Mouse (Mus musculus) forebrain, embryonic 16.5 days (tissue): Measurements from ENCODE around the gene Wwox. TPM values are rescaled to one million over a fixed set of nuclear protein-coding genes. Genes with fewer than 3 reads are reported as not detected.

ENCODE experiments used
- ATAC-seq: fragments of 200-750 bp; cut with Nextera tagmentation; 2 replicates; pipeline ENCODE4 v1.8.0; 2017; ENCODE audit warnings: mild to moderate bottlenecking, moderate library complexity
- H3K27ac ChIP-seq: fragments of 300-500 bp; sonication (generic); 2 replicates; pipeline ENCODE4 v1.5.1; 2014; ENCODE audit warnings: low read length, control low read depth
- H3K27me3 ChIP-seq: fragments of 300-500 bp; sonication (generic); replicated peaks from 2 replicates; pipeline ENCODE4 v1.6.1; 2014; ENCODE audit warnings: low read length; ENCODE audit not compliant: control insufficient read depth, insufficient read depth
- H3K36me3 ChIP-seq: fragments of 300-500 bp; sonication (generic); 2 replicates; pipeline ENCODE4 v1.6.1; 2014; ENCODE audit not compliant: control insufficient read depth, insufficient read depth
- H3K4me1 ChIP-seq: fragments of 300-500 bp; sonication (generic); replicated peaks from 2 replicates; pipeline ENCODE4 v1.6.1; 2014; ENCODE audit warnings: low read length; ENCODE audit not compliant: control insufficient read depth, insufficient read depth
- H3K4me2 ChIP-seq: fragments of 300-500 bp; sonication (generic); 2 replicates; pipeline ENCODE4 v1.6.1; 2014; ENCODE audit warnings: mild to moderate bottlenecking, low read length, control low read depth
- H3K4me3 ChIP-seq: fragments of 300-500 bp; sonication (generic); replicated peaks from 2 replicates; pipeline ENCODE4 v1.5.1; 2014; ENCODE audit warnings: mild to moderate bottlenecking, low read length, control low read depth
- H3K9ac ChIP-seq: fragments of 300-500 bp; sonication (generic); replicated peaks from 2 replicates; pipeline ENCODE4 v1.6.1; 2014; ENCODE audit warnings: low read depth, low read length, control low read depth
- H3K9me3 ChIP-seq: fragments of 300-500 bp; sonication (generic); 2 replicates; pipeline ENCODE4 v1.6.1; 2016; ENCODE audit warnings: low read length; ENCODE audit not compliant: control insufficient read depth
- WGBS: fragments of 180-500 bp; shearing (Covaris S2); extraction: QIAGEN DNeasy Blood & Tissue Kit; methylation state at CpG from one replicate; pipeline ENCODE4 v1.1.7; 2014; 5-methylcytosine and 5-hydroxymethylcytosine counted together
- polyA plus RNA-seq: library from polyadenylated mRNA; unstranded; fragments of >200 nt; fragmentation: Nextera tagmentation; extraction: Ambion mirVana; gene quantifications from 2 replicates; pipeline ENCODE4 v1.2.1, GENCODE M21; 2015

Wwox gene
- polyA plus RNA-seq, 1 experiment from 2014 or later = 11.4 TPM

DNA sequence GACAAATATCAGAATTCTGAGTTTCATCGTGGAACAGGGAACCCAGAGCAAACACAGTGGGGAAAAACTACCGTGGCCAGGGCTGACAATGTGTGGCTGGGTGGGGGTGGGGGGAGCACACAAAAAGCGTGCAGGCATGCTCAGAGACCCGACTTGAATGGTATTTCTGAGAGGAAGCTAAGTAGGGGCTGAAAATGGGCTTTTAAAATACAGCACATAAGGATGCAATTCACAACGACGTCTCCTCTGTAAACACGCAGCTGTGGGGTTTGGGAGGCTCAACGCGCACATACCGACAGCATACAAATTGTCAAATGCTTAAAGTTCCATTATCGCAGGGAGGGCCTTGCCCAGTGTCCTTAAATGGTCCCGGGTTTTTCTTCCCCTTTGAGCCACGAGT is 783.1 kb downstream of the Wwox start:
- Histone ChIP-seq H3K9me3 (no peaks in the 10 kb centered on the region), H3K9ac (no peak overlapping the region), H3K4me3 (no peak overlapping the region), H3K36me3 (no peaks in the 10 kb centered on the region), H3K27me3 (no peaks in the 10 kb centered on the region), H3K4me2 (no peak overlapping the region), H3K4me1 (peaks cover 7% of the 10 kb centered on the region), H3K27ac (peak overlapping the region; percentile 54; the same call in 1 of the 2 replicates)
- peak; percentile 40; the same call in 1 of the 2 replicates for ATAC-seq
- WGBS = 38% methylated on average over 13 of the region's 13 CpGs

DNA sequence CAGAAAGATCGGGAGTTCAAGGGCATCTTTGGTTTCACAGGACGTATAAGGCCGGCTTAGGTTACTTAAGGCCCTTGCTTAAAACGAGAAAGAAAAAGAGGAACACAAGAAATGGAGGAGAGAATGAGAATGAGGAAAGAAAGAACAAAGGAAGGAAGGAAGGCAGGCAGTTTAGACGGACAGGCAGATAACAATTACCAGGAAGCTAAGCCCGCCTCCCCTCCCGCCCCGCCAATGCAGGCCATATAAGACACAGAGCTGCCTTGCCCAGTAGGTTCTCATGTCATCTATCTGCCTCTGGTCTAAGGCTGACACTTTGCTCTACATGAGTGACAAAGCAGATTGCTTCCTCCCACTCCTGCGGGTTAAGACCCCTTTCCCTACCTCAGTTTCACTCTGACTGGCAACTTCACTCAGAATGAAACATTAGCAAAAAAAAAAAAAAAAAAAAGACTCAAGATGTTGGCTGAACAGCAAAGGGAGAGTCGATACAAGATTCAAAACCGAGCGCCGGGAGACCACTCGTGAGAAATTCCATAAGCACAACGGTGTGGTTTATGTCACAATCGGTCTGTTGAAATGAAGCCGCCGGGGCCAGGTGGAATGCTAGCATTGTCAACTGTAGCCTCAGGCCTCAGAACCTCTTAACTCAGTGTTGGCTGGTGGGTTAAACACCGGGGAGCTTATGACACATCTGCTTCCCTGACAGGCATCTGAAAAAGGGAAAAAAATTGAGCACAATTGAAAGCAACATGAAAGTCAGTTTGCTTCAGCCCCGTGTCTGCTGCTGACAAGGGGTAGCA is 787.5 kb downstream of the Wwox start:
- H3K27me3 ChIP-seq = no peaks in the 10 kb centered on the region

DNA sequence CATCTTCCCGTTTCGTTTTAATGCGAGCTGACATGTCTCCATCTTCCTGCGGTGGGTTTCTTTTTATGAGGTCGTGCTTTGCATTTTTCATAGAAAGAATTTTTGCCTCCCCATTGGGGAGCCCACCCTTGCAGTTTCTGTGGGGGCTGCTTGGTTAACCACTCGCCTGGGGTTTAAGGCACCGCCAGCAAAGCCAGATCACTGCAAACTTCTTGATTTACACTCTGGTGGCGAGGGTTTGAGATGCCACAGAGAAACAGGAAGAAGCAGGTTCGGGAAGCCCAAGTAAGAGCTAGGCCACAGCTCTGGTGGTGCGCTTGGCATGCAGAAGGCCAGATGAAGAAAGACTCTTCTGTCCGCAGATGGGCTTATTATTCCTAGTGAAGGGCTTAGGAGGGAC is 789.4 kb downstream of the Wwox start:
- 85% methylated on average over 11 of the region's 11 CpGs for WGBS
- Histone ChIP-seq H3K9ac (no peak overlapping the region), H3K36me3 (no peaks in the 10 kb centered on the region), H3K4me3 (no peak overlapping the region), H3K27ac (no peak overlapping the region), H3K4me1 (0 out of 2 replicates have a peak, but pooled peaks cover 2% of the 10 kb centered on the region), H3K27me3 (no peaks in the 10 kb centered on the region), H3K4me2 (no peak overlapping the region), H3K9me3 (no peaks in the 10 kb centered on the region)
- ATAC-seq = no peak

More for the DNA sequence above, 787.5 kb downstream of the Wwox start:
- no peaks in the 10 kb centered on the region for H3K9me3 ChIP-seq
- H3K4me1 ChIP-seq = peaks cover 7% of the 10 kb centered on the region
- no peak for ATAC-seq
- H3K4me2 ChIP-seq = no peak overlapping the region
- no peaks in the 10 kb centered on the region for H3K36me3 ChIP-seq
- no peak overlapping the region for H3K9ac ChIP-seq
- no peak overlapping the region for H3K4me3 ChIP-seq
- no peak overlapping the region for H3K27ac ChIP-seq
- 81% methylated on average over 20 of the region's 20 CpGs for WGBS

DNA sequence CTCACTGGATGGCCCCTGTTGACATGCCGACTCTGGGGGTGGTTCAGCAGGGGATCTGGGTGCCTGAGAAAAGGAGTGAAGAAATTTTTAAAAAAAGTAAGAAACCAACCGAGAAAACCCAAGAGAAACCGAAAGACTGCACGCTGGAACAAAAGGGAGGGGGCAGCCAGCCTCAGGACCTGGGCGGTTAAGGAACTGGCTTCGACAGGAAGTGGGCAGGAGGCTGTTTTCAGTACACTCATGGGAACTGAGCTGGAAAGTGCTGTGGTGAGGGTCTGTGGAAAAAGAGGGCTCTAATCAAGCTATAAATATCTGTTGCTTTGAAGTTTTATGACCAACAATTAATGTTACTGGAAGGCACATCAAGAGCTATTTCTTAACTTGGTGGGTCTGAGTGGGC is 794.6 kb downstream of the Wwox start:
- H3K27me3 ChIP-seq = no peaks in the 10 kb centered on the region; the same call in 1 of the 2 replicates
- no peak overlapping the region for H3K27ac ChIP-seq
- no peak for ATAC-seq
- no peaks in the 10 kb centered on the region for H3K4me1 ChIP-seq
- 86% methylated on average over 6 of the region's 6 CpGs for WGBS
- H3K4me2 ChIP-seq = no peak overlapping the region
- H3K9me3 ChIP-seq = no peaks in the 10 kb centered on the region
- H3K36me3 ChIP-seq = no peaks in the 10 kb centered on the region
- H3K9ac ChIP-seq = no peak overlapping the region
- no peak overlapping the region for H3K4me3 ChIP-seq

DNA sequence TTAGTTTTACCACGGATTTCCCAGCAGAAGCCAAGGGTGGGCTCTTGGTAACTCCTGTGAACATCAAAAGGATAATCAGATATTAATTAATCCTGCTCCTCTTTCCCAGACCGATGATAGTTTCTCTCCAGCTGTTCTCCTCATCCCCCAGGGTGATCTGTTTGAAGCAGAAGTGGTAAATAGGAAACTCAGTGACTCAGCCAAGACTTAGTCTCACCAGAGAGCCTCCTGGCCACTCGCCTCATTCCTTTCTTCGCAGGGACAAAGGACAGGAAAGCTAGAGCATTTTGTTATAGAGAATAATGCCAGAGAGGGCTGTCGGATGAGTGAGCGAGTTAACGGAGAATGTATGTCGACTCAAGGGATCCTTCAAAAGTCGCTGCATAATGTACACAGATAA is 798.1 kb downstream of the Wwox start:
- H3K4me2 ChIP-seq = no peak overlapping the region
- no peaks in the 10 kb centered on the region for H3K36me3 ChIP-seq
- H3K27me3 ChIP-seq = no peaks in the 10 kb centered on the region; the same call in 1 of the 2 replicates
- 14% methylated on average over 9 of the region's 9 CpGs for WGBS
- no peaks in the 10 kb centered on the region for H3K9me3 ChIP-seq
- ATAC-seq = no peak
- H3K9ac ChIP-seq = no peak overlapping the region
- no peak overlapping the region for H3K27ac ChIP-seq
- H3K4me1 ChIP-seq = no peaks in the 10 kb centered on the region
- no peak overlapping the region for H3K4me3 ChIP-seq

DNA sequence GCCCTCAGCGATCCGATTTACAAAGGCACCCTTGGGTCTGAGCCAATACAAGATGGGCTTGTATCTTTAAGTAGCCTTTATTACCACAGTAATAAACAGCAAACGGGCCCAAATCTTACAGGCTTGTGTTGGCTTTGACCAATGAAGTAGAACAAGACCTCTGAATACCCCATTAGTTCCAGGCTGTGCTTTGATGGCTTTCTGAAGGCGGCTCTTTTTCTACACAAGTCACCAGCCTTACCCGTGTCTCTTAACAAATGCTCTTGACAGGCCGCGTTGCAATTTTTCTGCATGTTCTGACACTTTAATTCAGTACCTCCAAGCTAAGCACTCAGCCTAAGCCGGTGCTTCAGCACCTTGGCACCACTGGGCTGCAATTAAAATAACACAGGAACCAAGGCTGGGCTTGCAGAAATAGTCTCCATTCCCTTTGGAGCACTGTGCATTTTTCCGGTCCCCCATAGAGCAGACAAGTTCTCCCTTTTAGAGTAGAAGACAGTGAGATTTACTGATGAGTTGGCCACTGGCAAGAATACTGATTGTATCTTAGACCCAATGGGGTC is 804.1 kb downstream of the Wwox start:
- no peak overlapping the region for H3K27ac ChIP-seq
- no peak overlapping the region for H3K4me2 ChIP-seq
- ATAC-seq = peak; percentile 50; the same call in 1 of the 2 replicates
- H3K9me3 ChIP-seq = no peaks in the 10 kb centered on the region
- H3K4me3 ChIP-seq = no peak overlapping the region
- H3K4me1 ChIP-seq = peaks cover 10% of the 10 kb centered on the region
- WGBS = 15% methylated on average over 9 of the region's 9 CpGs
- H3K36me3 ChIP-seq = no peaks in the 10 kb centered on the region
- no peaks in the 10 kb centered on the region; the same call in none of the 2 replicates for H3K27me3 ChIP-seq
- no peak overlapping the region for H3K9ac ChIP-seq

DNA sequence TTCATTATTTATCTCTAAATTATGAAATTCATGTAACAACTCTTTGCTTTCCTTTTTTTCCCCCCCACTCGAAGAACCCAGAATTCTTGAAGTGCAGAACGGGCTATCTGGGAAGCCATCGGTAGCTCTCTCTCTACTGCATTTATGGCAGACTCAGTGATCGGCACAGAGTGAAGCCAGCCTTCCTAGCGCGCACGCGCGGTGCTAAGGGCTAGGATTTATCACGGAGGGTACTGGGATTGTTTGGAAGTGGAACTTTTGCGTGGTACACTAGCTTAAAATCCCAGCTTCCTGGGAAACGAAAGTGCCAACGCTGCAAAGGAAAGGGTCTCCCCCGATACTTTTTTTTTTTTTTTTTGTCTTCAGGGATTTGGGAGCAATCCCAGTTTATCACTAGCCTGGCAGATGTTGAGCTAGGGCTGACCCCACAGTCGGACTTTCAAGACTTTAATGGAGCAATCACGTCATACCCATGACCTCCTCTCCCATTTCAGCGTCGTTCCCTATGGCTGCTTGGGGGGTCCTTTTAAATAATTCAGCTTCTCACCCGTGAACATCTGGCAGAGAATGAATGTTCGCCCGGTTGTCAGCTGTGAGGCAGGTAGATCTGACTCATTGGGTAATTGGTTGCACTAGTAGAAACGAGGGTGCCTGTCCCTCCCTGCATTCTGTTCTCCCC is 810.4 kb downstream of the Wwox start:
- H3K4me2 ChIP-seq = no peak overlapping the region

DNA sequence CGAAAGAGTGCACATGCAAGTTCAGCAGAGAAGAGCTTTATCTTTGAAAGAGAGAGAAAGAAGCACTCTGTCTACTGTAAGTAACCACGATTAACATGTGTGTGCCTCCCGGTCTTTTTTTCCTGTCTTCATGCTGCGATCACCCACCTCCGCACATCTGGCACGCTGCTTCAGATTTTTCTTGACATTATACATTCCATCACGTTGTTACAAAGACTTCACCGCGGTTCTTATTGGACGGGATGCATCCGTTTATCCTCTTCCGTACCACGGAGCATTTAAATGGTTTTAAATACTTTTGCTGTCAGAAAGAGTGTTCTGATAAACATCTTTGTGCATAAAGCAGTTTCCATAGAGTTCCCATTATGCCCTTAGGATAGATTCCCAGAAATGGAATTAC is 816.1 kb downstream of the Wwox start:
- H3K9me3 ChIP-seq = no peaks in the 10 kb centered on the region
- no peak overlapping the region for H3K4me3 ChIP-seq
- no peak overlapping the region for H3K9ac ChIP-seq
- peaks cover 7% of the 10 kb centered on the region for H3K4me1 ChIP-seq
- H3K27ac ChIP-seq = no peak overlapping the region
- no peak overlapping the region for H3K4me2 ChIP-seq
- H3K36me3 ChIP-seq = no peaks in the 10 kb centered on the region
- ATAC-seq = no peak
- 84% methylated on average over 13 of the region's 13 CpGs for WGBS
- H3K27me3 ChIP-seq = 0 out of 2 replicates have a peak, but pooled peaks cover 4% of the 10 kb centered on the region

More for the DNA sequence above, 810.4 kb downstream of the Wwox start:
- Histone ChIP-seq H3K36me3 (no peaks in the 10 kb centered on the region), H3K4me3 (no peak overlapping the region), H3K27me3 (peaks cover 4% of the 10 kb centered on the region; the same call in 1 of the 2 replicates), H3K9ac (no peak overlapping the region), H3K4me1 (no peaks in the 10 kb centered on the region; the same call in 1 of the 2 replicates), H3K9me3 (no peaks in the 10 kb centered on the region), H3K27ac (no peak overlapping the region)
- ATAC-seq = no peak
- WGBS = 40% methylated on average over 22 of the region's 22 CpGs

DNA sequence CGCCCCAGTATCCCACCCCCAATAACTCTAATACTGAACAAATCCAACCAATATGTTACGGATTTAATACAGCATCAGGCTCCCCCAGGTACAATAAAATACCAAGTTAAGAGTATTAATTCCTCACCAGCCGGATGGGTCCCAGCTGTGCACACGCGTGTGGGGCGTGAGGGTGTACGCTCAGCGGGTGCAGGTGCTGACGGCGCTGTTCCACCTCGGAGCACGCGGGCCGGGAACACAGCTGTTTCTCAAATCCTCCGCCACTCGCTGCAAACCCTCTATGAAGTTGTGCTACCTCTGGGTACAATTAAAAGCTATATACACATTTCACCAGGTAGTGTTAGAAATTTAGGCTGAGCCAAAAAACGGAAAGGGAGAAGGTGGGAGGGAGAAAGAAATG is 818.0 kb downstream of the Wwox start:
- Histone ChIP-seq H3K27me3 (no peaks in the 10 kb centered on the region), H3K9me3 (no peaks in the 10 kb centered on the region), H3K4me3 (no peak overlapping the region), H3K4me2 (no peak overlapping the region), H3K27ac (no peak overlapping the region), H3K4me1 (peaks cover 7% of the 10 kb centered on the region), H3K36me3 (no peaks in the 10 kb centered on the region), H3K9ac (no peak overlapping the region)
- ATAC-seq = no peak
- WGBS = 93% methylated on average over 17 of the region's 17 CpGs
